Mouse (Mus musculus): ENCODE measurements around the gene Cecr2.
"Not testable (repeated sequence)": the region's sequence is repeated elsewhere in the genome, so short reads cannot be mapped to it uniquely, and the experiment has no call there.

Cecr2 gene

GRCm38 (mm10) chr6:120773763-120774162 lies 107.6 kb downstream of the Cecr2 start:
- DNase-seq, result no peak

GRCm38 (mm10) chr6:120776286-120776685 lies 110.1 kb downstream of the Cecr2 start:
- no peak for DNase-seq

GRCm38 (mm10) chr6:120777533-120777932 lies 111.4 kb downstream of the Cecr2 start:
- no peak for DNase-seq

- no peak for DNase-seq
These were observed 112.1 kb downstream of the Cecr2 start for GRCm38 (mm10) chr6:120778226-120778625.

GRCm38 (mm10) chr6:120782948-120783347 lies 116.8 kb downstream of the Cecr2 start:
- no peak for DNase-seq

- no peak for DNase-seq
These were observed 118.2 kb downstream of the Cecr2 start for GRCm38 (mm10) chr6:120784351-120784750.

GRCm38 (mm10) chr6:120788068-120788607 lies 122.0 kb downstream of the Cecr2 start:
- no peak for DNase-seq

GRCm38 (mm10) chr6:120788904-120789303 lies 122.7 kb downstream of the Cecr2 start:
- no peak for DNase-seq

GRCm38 (mm10) chr6:120790153-120790552 lies 124.0 kb downstream of the Cecr2 start:
- no peak for DNase-seq

GRCm38 (mm10) chr6:120790717-120791116 lies 124.5 kb downstream of the Cecr2 start:
- DNase-seq, result no peak

GRCm38 (mm10) chr6:120792947-120793346 lies 126.8 kb downstream of the Cecr2 start:
- DNase-seq, result no peak

GRCm38 (mm10) chr6:120795422-120796086 lies 129.4 kb downstream of the Cecr2 start:
- DNase-seq, result no peak

- DNase-seq, result no peak
These were observed 129.9 kb downstream of the Cecr2 start for GRCm38 (mm10) chr6:120796111-120796510.

GRCm38 (mm10) chr6:120798019-120798418 lies 131.8 kb downstream of the Cecr2 start:
- DNase-seq, result no peak

- DNase-seq, result no peak
These were observed 132.7 kb downstream of the Cecr2 start for GRCm38 (mm10) chr6:120798905-120799304.

- no peak for DNase-seq
These were observed 133.4 kb downstream of the Cecr2 start for GRCm38 (mm10) chr6:120799581-120800041.

GRCm38 (mm10) chr6:120806999-120807737 lies 141.0 kb downstream of the Cecr2 start:
- DNase-seq, result no peak

GRCm38 (mm10) chr6:120807738-120808081 lies 141.5 kb downstream of the Cecr2 start:
- DNase-seq, result no peak

GRCm38 (mm10) chr6:120811999-120812398 lies 145.8 kb downstream of the Cecr2 start:
- not testable (repeated sequence) for DNase-seq

GRCm38 (mm10) chr6:120819294-120819693 lies 153.1 kb downstream of the Cecr2 start:
- DNase-seq, result no peak

GRCm38 (mm10) chr6:120820144-120820543 lies 154.0 kb downstream of the Cecr2 start:
- DNase-seq, result no peak
